Mouse (Mus musculus) mouse trophoblast stem cell (cell line): Measurements from ENCODE around the gene Clec5a.
"Not testable (repeated sequence)": the region's sequence is repeated elsewhere in the genome, so short reads cannot be mapped to it uniquely, and the experiment has no call there.

Source experiments
- in situ Hi-C, 2 experiments: fragments of 300-500 bp; cut with MseI, MboI; formaldehyde crosslinking; loops; 2 replicates in 1 of 2; 3 replicates in 1 of 2; pipeline ENCODE4 v1.15.1; 2025

Clec5a gene

GRCm38 (mm10) chr6:40585645-40586044, at the start of gene Clec5a:
Clec5a (minus strand) TSS chr6:40585821.
- in situ Hi-C loops: no loop called here

GRCm38 (mm10) chr6:40634640-40635071, 49.0 kb upstream of the Clec5a start:
- in situ Hi-C loops: no loop called here

DNA sequence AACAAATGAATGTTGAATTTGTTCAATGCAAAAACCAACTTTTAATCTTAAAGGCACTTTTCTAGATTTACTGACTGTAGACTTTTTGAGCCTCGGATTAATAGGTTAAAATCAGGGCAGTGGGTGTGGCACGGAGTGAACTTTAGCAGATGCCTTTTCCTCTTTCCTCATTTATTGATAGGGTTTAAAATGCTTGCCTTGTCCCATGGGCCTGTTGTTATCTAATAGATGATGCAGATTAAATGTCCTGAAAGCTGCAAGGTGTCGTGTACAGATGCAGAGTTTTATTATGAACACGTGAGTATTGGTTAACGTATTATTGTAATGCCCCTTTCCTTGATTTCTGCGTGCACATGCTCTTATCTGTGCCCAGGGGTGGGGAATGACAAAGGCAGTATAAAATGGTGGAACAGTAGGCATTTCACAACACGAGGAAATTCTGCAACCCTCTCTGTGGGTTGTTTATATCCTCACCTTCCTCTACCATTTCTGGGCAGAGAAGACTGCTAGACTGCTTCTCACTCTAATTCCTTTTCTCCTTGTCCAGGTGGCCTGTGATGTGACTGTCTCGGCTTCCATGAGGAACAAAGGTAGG, 42.9 kb upstream of the Clec5a start, which contains the start of gene Mgam:
Gene Mgam (plus strand): TSS at position 426 of the 595 bp plus-strand sequence.
- in situ Hi-C loops: no loop called here

DNA sequence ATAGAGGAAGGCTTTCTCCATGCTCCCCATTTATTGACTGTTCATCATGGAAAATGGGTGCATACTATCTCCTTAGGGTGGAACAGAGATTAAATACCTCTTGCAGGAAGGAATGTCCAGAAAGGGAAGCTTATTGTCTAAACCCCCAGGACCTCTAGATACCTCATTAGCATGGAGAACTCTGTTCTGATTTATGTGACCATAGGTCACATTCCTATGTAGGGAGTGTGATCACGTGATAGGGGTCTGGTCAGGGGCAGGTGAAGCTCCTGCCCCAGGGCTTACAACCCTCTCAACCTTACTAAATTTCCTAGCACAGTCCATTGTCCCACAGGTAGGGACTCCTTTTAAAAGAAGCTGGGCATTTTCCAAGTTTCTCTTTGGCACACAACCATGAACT, 40.5 kb upstream of the Clec5a start:
- in situ Hi-C loops: no loop called here

- in situ Hi-C loops: loop anchor here (5.0 kb wide), 2 partner anchors 64 to 69 kb away; no protein-coding TSS in a partner anchor
Measured at GRCm38 (mm10) chr6:40617965-40618364, 32.3 kb upstream of the Clec5a start.

DNA sequence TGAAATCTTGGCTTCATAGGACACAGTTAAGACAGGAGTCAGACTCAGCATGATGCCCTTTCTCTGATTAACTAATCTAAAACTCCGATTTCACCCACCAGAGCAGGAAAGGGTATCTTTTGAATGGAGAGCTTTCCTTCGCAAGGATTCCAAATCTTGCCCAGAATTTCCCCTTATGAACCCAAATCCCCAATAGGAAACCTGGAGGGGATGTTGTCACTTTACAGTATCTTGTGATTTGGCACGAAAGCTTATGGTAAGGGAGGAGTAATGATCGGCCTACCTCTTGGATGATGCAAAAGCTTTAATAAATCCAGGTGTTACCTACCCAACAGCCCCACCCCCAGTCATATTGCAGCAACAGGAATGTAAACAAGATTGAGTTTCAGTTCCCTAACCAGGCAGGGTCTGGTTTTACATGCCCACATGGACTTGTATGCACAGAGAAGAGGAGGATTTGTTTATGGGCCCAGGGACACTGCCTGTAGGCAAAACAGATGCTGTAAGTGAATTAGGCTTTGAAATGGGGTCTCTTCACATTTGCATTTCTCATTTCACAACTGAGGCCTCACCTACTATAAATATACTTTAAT, 27.7 kb upstream of the Clec5a start, which contains the start of gene Tas2r138:
Gene Tas2r138 (minus strand): TSS at position 51 of the 593 bp plus-strand sequence.
- in situ Hi-C loops: no loop called here

GRCm38 (mm10) chr6:40610244-40610643, 24.6 kb upstream of the Clec5a start:
- in situ Hi-C loops: no loop called here

DNA sequence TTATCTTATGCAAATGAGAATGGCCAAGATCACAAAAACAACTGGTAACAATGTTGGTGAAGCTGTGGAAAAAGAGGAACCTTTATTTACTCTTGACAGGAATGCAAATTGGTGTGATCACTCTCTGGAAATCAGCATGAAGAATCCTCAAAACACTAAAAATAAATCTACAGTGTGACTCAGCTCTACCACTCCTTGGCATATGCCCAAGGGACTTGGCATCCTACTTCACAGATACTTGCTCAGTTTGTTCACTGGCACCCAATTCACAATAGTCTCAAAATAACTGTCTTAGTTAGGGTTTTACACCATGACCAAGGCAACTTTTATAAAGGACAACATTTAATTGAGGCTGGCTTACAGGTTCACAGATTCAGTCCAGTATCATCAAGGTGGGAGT, 21.8 kb upstream of the Clec5a start:
- in situ Hi-C loops: no loop called here

DNA sequence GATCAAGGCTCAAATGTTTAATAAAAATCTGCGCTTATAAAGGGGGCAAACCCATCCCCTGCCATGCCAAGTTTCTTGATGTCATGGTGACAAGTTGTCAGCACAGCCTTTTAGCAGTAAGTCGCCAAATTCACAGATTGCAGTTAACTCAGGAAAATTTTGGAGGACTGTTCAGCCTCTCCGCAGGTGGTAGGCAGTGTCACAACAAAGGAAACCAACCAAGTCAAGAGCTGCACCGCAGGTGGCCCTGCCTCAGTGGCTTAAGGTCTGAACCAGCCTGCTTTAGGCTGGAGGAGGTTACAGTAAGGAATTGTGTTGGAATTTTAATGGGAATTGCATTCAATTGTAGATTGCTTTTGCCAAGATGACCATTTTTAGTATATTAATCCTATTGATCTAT, 12.9 kb upstream of the Clec5a start:
- in situ Hi-C loops: not testable (repeated sequence)

GRCm38 (mm10) chr6:40594804-40595550, 9.4 kb upstream of the Clec5a start:
- in situ Hi-C loops: no loop called here

GRCm38 (mm10) chr6:40588346-40588745, 2.7 kb upstream of the Clec5a start:
- in situ Hi-C loops: no loop called here

DNA sequence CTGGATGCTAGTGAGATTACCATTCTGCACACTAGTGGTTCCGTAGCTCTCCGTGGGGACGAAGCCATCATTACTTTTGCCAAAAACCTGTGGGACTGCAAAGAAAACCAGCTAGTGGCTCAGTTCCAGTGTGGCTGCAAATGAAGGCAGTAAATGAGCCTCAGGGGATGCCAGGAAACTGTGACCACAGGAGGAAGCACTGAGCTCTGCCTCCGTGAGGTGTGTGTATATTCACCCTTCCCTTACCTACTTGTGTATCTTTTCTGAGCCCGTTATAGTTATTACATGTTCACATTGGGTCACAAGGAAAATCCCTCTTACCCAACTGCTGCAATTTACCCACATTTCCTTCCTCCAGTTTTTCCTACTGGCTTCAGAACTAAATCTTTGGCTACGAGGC, 1.3 kb downstream of the Clec5a start:
- in situ Hi-C loops: no loop called here

DNA sequence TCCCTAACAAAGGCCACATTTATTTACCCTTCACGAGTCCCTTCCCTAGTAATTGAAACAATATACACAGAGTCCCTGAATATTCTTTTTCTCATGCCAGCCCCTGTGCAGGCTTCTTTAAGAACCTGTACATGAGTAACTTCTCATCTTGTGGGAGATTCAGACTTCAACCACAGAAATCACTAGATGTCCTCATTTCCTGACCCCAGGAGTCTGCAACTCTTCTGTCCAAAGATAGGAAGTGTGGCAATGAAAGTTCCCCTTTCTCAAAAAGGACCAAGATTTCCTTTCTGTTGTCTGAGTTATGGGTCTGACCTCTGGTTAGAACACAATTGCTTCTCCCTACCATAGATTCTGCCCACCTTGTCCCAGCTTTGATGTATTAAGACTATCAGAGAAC, 9.3 kb downstream of the Clec5a start:
- in situ Hi-C loops: no loop called here

DNA sequence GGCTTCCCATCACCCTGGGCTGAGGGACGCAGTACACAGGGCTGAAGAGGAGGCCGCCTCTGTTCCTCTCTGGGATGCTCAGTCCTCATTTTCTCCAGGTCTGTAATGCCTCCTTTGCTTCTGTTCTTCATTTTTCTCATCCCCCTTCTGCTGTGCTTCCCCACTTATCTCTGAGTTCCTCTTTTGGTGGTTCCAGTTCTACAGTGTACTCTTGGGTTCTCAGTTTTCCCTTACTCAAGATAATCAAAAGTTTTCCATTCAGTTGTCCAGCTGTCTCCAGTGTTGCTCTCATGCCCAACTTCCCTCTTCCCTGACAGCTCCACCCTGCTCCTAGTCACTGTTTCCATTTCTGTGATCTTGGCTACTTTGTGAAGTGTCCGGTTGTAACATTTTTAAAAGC, 12.0 kb downstream of the Clec5a start:
- in situ Hi-C loops: no loop called here

GRCm38 (mm10) chr6:40569187-40569586, 16.4 kb downstream of the Clec5a start, which contains the start of gene Olfr460:
Olfr460 (plus strand) TSS chr6:40569487.
- in situ Hi-C loops: no loop called here

GRCm38 (mm10) chr6:40554950-40555349, 30.7 kb downstream of the Clec5a start, which contains the start of gene Olfr461:
Olfr461 (minus strand) TSS chr6:40555050.
- in situ Hi-C loops: no loop called here

DNA sequence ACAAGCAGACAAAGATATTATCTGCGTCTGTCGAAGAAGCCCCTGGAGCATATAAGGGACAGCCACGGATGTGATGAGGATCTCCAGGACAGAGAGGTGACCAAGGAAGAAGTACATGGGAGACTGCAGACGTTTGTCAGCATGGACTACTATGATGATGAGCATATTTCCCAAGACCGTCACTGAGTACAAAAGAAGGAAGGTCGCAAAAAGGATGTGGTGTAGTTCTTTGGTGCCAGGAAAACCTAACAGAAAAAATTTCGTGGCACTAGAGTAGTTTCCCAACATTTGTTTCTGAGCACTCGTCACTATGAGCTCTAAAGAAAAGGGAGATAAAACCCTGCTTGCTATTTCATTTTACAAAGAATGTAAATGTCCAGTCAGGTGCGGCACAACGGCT, 40.9 kb downstream of the Clec5a start:
- in situ Hi-C loops: no loop called here
